Mouse (Mus musculus) retina, postnatal 1 day (tissue): ENCODE data around the gene Nol10.
"Not testable (repeated sequence)": the region's sequence is repeated elsewhere in the genome, so short reads cannot be mapped to it uniquely, and the experiment has no call there.

ENCODE experiments used
- DNase-seq: peaks from one replicate; pipeline ENCODE4 v3.0.0-alpha.2; 2012

Gene Nol10

DNA sequence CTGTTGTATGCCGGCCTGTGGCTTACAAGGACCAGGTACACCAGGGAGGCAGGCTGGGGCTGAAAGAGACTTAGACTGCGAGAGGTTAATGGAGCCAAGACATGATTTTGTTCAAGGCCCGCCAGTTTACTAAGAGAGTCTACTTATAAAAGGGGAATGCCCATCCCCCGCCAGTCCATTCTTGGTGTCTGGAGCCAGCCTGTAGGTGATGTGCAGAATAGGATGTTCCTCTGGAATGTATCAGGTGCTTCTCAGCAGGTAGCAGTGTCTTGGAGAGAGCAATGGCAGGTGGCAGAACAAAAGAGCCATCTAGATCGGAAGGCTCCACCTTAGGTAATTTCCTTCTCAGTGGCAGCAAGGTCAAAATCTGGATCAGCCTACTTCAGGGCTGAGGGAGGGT is 116.3 kb downstream of the Nol10 start:
- not testable (repeated sequence) for DNase-seq

DNA sequence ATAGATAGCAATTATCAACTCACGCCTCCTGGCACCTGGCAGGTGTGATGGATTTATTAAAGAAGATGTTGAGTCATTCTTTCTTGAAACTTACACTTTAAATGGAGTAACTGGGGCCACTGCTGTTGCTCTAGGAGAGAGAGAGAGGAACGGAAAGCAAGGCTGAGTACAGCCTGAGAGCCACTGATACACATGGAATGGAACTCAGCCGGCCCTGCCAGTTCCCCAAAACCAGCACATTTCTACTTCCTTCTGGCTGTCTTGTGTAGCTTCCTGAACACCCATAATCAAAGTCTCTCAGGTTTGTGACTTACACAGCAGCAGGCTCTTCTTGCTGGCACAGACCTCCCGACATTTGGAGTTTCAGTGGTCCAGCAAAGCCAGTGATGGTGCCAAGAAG is 118.5 kb downstream of the Nol10 start:
- no peak for DNase-seq

DNA sequence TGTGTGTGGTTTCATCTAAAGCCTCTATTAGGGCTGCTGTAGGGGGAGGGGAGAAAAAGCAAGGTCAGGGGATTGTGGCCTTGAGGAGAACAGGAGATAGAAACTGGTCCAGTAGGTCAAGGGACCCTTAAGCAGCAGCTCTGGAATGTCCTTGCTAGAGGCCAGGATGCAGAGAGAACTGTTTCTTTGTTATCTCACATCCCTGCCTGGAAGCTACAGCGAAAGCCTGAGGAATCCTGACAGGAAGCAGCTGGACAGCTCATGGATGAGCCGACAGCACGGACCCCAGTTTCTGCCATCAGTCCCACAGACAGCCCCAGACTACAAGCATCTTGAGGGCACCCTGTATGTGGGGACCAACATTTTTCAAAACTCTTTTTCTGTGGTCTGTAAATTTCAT is 120.1 kb downstream of the Nol10 start:
- peak; percentile 8 for DNase-seq

DNA sequence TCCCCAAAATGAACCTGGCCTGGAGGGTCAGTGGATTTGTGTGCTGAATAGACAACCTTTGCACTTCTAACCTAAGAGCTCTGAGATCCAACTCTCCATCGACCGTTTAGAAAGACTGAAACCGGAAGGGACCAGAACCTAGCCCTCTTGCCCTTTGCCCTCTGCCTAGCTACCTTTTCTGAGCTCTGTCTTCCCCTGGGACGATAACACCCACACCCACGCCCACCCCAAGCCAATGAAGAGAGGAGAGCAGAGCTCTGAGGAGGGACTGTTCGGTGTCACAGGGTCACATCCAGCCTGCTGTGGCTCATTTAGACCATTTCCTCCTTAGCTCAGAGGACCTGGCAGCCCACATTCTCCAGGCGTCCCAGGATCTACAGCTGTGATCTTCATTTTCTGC is 121.6 kb downstream of the Nol10 start:
- DNase-seq, result no peak

DNA sequence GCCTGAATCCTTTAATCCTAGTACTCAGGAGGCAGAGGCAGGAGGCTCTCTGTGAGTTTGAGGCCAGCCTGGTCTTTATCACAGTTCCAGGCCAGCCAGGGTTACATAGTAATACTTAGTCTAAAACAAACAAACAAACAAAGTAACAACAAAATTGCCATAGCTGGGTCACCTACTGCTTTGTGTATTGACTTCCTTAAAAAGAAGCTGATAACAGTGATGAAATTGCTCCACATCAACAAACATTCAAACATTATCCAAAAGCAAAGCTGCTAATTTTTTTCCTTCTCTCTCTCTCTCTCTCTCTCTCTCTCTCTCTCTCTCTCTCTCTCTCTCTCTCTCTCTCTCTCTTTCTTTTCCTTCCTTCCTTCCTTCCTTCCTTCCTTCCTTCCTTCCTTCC is 122.3 kb downstream of the Nol10 start:
- DNase-seq, result not testable (repeated sequence)

DNA sequence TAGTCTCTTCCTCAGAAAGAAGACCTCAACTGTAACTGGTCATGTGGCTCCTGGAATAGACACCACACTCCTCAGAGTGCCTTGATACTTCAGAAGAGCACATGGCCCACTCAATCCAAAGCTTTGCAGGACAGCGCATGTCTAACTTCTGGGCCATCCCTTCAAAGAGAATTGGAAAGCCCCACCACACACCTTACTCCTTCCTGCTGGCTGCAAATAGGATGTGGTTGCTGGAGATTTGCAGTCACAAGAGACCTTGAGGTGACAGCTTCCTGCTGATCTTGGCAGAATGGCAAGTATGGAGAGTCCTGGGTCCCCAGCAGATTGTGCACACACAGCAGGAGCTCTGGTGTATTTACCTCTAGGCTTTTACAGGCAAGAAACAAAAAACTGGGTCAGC is 123.1 kb downstream of the Nol10 start:
- DNase-seq, result no peak

DNA sequence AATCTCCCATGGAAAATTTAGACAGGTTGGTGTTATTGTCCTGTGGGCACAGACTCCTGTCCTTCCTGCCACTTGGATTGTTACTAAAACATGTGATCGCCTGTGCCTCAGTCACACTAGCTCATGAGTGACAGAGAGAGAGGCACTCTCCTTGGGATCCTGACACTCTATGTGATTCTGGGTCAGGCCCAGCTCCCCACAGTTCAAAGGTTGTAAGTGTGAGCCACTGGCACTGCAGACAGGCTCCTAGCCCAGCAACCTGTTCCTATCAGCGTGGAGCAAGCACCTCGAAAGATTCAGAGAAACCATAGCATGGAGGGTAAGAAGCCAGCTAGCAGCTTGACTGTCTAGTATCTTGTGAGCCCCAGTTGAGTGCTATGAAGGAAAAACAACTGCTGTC is 124.9 kb downstream of the Nol10 start:
- DNase-seq, result no peak

DNA sequence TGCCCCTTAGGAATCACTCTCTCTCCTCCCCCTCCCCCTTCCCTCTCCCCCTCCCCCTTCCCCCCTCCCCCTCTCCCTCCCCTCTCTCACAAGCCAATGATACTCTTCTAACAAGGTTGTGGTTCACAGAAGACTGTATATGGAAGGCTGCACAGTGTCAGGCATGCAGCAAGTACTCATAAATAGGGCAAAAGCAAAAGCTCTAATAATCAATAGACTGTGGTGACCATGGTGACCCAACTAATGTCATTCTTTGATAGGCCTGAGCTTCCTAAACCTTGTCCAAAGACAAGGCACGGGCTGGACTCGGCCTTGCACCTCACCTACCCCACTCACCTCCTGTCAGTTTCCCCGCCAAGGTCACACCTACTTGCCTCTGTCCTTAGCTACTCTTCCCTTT is 125.6 kb downstream of the Nol10 start:
- no peak for DNase-seq

DNA sequence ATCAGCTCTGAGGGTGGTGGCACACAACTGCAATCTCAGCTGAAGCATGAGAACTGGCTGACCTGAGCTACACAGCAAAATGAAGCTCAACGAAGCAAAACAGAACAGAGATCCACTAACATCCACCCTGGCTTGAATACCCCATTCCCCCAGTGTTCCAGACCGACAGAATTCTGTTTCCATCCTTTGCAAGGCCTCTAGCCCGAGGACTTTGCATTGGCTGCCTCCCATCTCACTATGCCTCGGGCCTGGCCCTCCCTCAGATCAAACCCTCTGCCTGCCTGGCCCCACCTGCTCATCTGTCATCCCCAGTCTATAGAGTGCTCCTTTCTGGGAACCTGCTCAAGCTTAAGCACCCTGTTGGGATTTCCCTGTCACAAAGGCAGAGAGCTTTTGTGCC is 126.4 kb downstream of the Nol10 start:
- no peak for DNase-seq

DNA sequence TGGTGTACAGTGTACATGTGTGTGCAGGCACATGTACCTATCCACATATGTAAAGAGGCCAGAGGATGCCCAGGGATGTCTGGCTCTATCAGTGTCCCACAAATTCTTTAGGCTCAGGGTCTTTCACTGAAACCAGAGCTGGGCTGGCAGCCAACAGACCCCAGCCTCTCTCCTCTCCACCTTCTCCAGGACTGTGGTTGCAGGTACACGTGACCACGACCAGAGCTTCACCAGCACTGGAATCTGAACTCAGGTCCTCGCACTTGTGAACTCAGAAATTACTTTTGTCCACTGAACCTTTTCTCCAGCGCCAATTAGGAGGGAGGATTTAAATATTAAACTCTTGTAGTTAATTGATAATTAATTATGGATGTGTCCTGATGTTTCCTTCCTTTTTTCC is 126.9 kb downstream of the Nol10 start:
- no peak for DNase-seq

DNA sequence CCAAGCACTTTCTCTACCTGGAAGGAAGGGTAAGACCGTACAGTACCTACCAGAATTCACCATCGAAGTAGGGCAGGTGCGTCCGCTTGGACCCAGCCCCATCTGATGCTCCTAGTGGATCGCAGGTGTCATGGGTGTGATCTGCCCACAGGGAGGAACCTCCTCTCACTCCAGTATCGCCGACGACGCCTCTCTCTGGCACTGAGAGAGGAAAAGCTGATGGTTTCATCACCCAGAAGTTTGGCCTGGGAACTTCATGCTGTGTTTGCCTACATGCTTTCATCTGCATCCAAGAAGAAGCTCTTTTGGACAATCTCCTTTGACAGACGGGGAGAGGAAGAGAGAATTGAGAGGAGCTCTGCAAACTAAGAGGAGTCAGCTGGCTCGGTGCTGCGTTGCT is 129.9 kb downstream of the Nol10 start:
- DNase-seq, result no peak

DNA sequence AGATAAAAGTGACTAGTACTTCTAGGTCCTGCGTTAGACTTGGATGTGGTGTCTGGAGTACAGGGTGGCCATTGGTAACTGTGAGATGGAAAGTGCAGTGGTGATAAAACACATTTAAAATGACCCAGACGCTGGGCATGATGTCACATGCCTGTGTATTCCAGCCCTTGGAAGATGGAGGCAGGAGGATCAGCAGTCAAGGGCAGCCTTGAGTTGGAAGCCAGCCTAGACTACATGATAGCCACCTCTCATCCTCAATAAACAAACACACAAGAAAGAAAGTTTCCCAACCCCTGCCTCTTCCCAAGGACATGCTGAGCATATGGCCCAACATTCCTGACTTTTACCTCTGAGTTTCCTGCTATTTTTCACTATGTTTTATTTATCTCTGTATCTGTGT is 130.6 kb downstream of the Nol10 start:
- DNase-seq, result no peak
